Mouse (Mus musculus): ENCODE results near the gene Morn1.

- TF ChIP-seq CTCF (IDR thresholded peaks at IDR 0.05; ENCODE audit: control insufficient read depth, insufficient read depth, insufficient replicate concordance, low read depth, low read length) (no peak), POLR2A (IDR thresholded peaks at IDR 0.05; ENCODE audit: control insufficient read depth, low read depth, low read length) (no peak)
Measured at GRCm38 (mm10) chr4:155084351-155084750, 2.0 kb upstream of the Morn1 start.
